Mouse (Mus musculus): ENCODE data around the gene Phactr2.

GRCm38 (mm10) chr10:13431641-13432540 is 42.3 kb downstream of the Phactr2 start:
- TF ChIP-seq CTCF (IDR thresholded peaks at IDR 0.05; ENCODE audit: insufficient read depth, low read length), result no peak
- no peak for TF ChIP-seq POLR2A (IDR thresholded peaks at IDR 0.05; ENCODE audit: borderline replicate concordance, extremely low read depth, low read depth, low read length)
